Comparison of ENCODE assay signal across 8 mouse cellular contexts in genomic region chr10:7954627-7954988, GRCm38 (mm10). TPM values are rescaled to one million over a fixed set of nuclear protein-coding genes. Genes with fewer than 3 reads are reported as not detected.
DNase-seq lines count a peak whose midpoint lies in the region; ATAC-seq and TF ChIP-seq lines count a peak whose summit lies in the region.

No protein-coding gene starts in this region.

- no peak for TF ChIP-seq POLR2A in thymus, adult 2 months (IDR thresholded peaks at IDR 0.05; ENCODE audit: control insufficient read depth, extremely low read depth, insufficient read depth, low read length, poor library complexity)

- DNase-seq in cerebellum, postnatal 25 days = peak; percentile 9 to 16
- DNase-seq in cerebellum, adult 9-10 months = no peak
- DNase-seq in thymus, adult 2 months = peak; percentile 5
- no peak for DNase-seq in thymus, postnatal 4 days
- DNase-seq in intestine, embryonic 14.5 days (ENCODE audit: low spot score) = peak; percentile 56
- no peak for DNase-seq in right cerebral cortex, postnatal 25 days
- no peak for DNase-seq in urinary bladder, postnatal 14 days (ENCODE audit: low spot score)

- peaks cover 4% of the 10 kb centered on the region; the same call in 1 of the 2 replicates for H3K4me1 ChIP-seq in thymus, adult 2 months (replicated peaks; ENCODE audit: control insufficient read depth, insufficient read depth, low read length)
- H3K4me1 ChIP-seq in intestine, embryonic 14.5 days (replicated peaks; ENCODE audit: control insufficient read depth, insufficient read depth, low read length) = peaks cover 14% of the 10 kb centered on the region
- peaks cover 35% of the 10 kb centered on the region for H3K4me1 ChIP-seq in neural tube, embryonic 13.5 days (replicated peaks)

- no peaks in the 10 kb centered on the region for H3K9me3 ChIP-seq in intestine, embryonic 14.5 days (ENCODE audit: control insufficient read depth, low read length)
- H3K9me3 ChIP-seq in neural tube, embryonic 13.5 days = no peaks in the 10 kb centered on the region

- H3K4me3 ChIP-seq in thymus, adult 2 months (ENCODE audit: control insufficient read depth, insufficient read depth, low read length) = peak overlapping the region; percentile 65
- H3K4me3 ChIP-seq in intestine, embryonic 14.5 days (ENCODE audit: low read depth, low read length) = peak overlapping the region; percentile 65
- H3K4me3 ChIP-seq in neural tube, embryonic 13.5 days = peak overlapping the region; percentile 95

- H3K9ac ChIP-seq in intestine, embryonic 14.5 days (ENCODE audit: low read length) = peak overlapping the region; percentile 98
- H3K9ac ChIP-seq in neural tube, embryonic 13.5 days = peak overlapping the region; percentile 99

- 4% methylated on average over 5 of the region's 5 CpGs for WGBS in thymus, adult 2 months
- 2% methylated on average over 5 of the region's 5 CpGs for WGBS in intestine, embryonic 14.5 days
- under 1% methylated on average over 5 of the region's 5 CpGs for WGBS in neural tube, embryonic 13.5 days

- no peaks in the 10 kb centered on the region for H3K27me3 ChIP-seq in thymus, adult 2 months (ENCODE audit: control insufficient read depth, insufficient read depth, low read length)
- no peaks in the 10 kb centered on the region for H3K27me3 ChIP-seq in intestine, embryonic 14.5 days (replicated peaks; ENCODE audit: control insufficient read depth, insufficient read depth, low read length)
- no peaks in the 10 kb centered on the region for H3K27me3 ChIP-seq in neural tube, embryonic 13.5 days

- no peak overlapping the region for H3K27ac ChIP-seq in thymus, adult 2 months (ENCODE audit: control insufficient read depth, insufficient read depth, low read length)
- H3K27ac ChIP-seq in intestine, embryonic 14.5 days (ENCODE audit: low read depth) = peak overlapping the region; percentile 99; the same call in 1 of the 2 replicates
- H3K27ac ChIP-seq in neural tube, embryonic 13.5 days (replicated peaks) = peak overlapping the region; percentile 100

- ATAC-seq in intestine, embryonic 14.5 days (replicated peaks; ENCODE audit: low FRiP score, low TSS enrichment, low read depth) = no peak
- no peak for ATAC-seq in neural tube, embryonic 13.5 days (ENCODE audit: low read depth)

- no peaks in the 10 kb centered on the region for H3K36me3 ChIP-seq in thymus, adult 2 months (ENCODE audit: control insufficient read depth, insufficient read depth, low read length)
- no peaks in the 10 kb centered on the region for H3K36me3 ChIP-seq in intestine, embryonic 14.5 days (ENCODE audit: control insufficient read depth, insufficient read depth, low read length)
- H3K36me3 ChIP-seq in neural tube, embryonic 13.5 days = no peaks in the 10 kb centered on the region

- peak overlapping the region; percentile 89 for H3K4me2 ChIP-seq in intestine, embryonic 14.5 days (ENCODE audit: low read length)
- H3K4me2 ChIP-seq in neural tube, embryonic 13.5 days = peak overlapping the region; percentile 78

- no peak for TF ChIP-seq CTCF in thymus, adult 2 months (IDR thresholded peaks at IDR 0.05; ENCODE audit: borderline replicate concordance, control insufficient read depth, extremely low read depth, insufficient read depth, low read length, poor library complexity)

RNA-seq across cellular contexts. Expression of gene Tab2, which starts 1.4 kb away (rescaled TPM):
- 75.7 and 78.1 TPM in 2 replicates for polyA plus RNA-seq in thymus, adult 2 months (2012; rRNA removed)
- polyA plus RNA-seq in intestine, embryonic 14.5 days (2014; fragmentation: Nextera tagmentation; extraction: Ambion mirVana) = 27.7 and 30.1 TPM in 2 replicates
- 14.3 and 15.6 TPM in 2 replicates for polyA plus RNA-seq in neural tube, embryonic 13.5 days (2015; fragmentation: Nextera tagmentation; extraction: Ambion mirVana)

Comparison
In these comparisons a context has a peak if more than half of its experiments do, and no peak if none do; other contexts are left out.
1. DNase-seq: peak in cerebellum, postnatal 25 days (2 of 2), thymus, adult 2 months (single experiment) and intestine, embryonic 14.5 days (single experiment); none in cerebellum, adult 9-10 months (single experiment), thymus, postnatal 4 days (single experiment), right cerebral cortex, postnatal 25 days (single experiment) and urinary bladder, postnatal 14 days (single experiment).
2. Peak in every context shown above with its lines, with median percentiles within 50 percentile points of each other: H3K4me3 ChIP-seq.